Mouse (Mus musculus) 416B (cell line): ENCODE results near the gene Grm8.

Source experiments
- DNase-seq: peaks from one replicate; pipeline ENCODE4 v3.0.0; 2011; ENCODE audit warnings: low read depth

Grm8 gene

GRCm38 (mm10) chr6:28135001-28135401 lies at the start of gene Grm8:
TSS of gene Grm8 (minus strand) at chr6:28135178.
- DNase-seq = no peak

- DNase-seq = no peak
These were observed 35.0 kb upstream of the Grm8 start for GRCm38 (mm10) chr6:28169851-28170539.

DNA sequence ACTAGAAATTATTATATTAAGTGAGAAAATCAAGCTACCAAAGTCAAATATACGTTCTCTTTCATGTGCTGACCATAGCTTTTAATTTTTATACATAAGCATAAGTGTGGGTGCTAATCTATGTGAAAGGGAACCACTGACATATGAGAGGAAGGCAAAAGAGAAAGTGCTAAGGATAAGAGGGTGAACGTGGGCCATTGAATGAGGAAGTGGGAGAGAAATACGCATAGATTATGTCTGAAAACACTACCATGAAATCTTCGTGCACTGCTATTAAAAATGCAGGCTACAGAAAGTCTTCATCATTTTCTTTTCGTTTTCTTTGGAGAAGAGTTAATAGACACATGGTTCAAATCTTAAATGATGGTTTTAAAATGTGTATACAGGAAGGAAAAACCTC lies 25.4 kb upstream of the Grm8 start:
- DNase-seq = no peak

- DNase-seq = no peak
These were observed 11.5 kb upstream of the Grm8 start for GRCm38 (mm10) chr6:28146445-28146844.

- no peak for DNase-seq
These were observed 7.4 kb upstream of the Grm8 start for GRCm38 (mm10) chr6:28142332-28142731.

- peak; percentile 26 for DNase-seq
These were observed 644 bp upstream of the Grm8 start for GRCm38 (mm10) chr6:28135411-28136233.

- DNase-seq = no peak
These were observed 652 bp downstream of the Grm8 start for GRCm38 (mm10) chr6:28134251-28134801.

- DNase-seq = no peak
These were observed 1.5 kb downstream of the Grm8 start for GRCm38 (mm10) chr6:28133206-28134063.

DNA sequence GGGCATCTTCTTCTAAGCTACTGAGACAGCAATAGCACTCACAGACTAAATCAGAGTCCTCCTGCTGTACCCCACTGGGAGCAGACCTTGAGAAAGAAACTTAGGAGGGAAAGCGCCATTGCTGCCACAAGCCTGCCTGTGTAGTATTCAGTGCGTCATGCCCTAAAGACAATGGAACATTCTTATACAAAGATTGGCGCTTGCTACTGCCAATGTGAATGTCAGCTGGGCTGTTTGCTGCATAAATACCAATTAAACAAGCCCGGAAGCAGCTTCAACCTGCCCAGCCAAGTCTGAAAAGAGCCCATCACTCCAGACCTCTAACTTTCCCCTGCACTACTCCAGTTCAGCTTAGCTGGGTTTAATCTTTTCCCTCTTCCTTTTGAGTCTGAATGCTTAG lies 2.9 kb downstream of the Grm8 start:
- DNase-seq = no peak

GRCm38 (mm10) chr6:28128871-28129270 lies 6.1 kb downstream of the Grm8 start:
- DNase-seq = no peak

DNA sequence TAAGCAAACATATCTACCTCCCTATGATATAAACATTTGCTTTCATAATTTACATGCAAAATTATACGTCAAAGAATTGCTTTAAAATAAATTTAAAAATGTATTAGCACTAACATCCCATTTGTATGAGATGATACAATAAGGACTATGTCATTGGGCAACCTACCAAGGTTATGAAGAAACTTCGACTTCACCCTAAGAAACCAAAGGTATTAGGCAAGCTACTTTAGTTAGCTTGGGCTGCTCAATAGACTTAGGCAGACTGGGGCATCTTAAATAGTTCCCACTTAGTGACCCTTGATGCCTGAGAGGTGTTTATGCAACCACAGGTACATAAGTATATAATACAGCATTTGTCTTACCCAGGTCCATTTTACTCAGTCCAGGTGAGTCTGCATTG lies 19.5 kb downstream of the Grm8 start:
- DNase-seq = peak; percentile 4

DNA sequence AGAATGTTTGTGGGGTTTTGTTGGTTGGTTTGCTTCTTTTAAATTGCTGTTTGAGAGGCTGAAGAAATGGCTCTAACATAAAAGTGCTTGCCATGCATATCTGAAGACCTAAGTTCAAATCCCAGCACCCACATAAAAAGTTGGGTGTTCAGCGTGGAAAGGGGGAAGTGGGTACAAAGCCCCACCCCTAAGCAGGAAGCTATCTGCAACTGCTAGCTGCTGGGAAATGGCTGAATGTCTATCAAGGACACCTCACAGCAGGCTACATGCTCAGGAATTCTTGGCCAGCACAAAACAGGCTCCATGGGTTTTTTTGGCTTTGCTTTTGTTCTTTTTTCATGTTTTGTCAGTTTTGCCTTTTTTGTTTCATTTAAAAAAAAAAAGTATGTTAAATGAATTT lies 20.1 kb downstream of the Grm8 start:
- no peak for DNase-seq

DNA sequence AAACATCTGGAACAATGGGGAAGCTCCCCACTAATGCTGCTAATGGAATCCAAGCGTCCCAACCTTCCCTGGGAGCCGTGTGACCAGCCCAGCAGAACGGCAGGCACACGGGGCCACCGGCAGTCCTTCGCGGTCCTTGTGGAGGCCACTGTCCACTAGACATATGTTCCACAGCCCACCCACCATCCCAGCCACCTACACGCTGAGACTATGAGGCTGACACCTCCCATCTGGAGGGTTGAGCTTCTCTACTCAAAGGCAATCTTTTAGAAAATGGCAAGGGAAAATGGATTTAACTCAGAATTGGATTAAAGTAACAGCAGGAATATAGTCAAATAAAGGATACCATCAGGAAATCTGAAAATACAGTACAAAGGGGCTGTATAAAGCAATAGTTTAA lies 23.4 kb downstream of the Grm8 start:
- no peak for DNase-seq

DNA sequence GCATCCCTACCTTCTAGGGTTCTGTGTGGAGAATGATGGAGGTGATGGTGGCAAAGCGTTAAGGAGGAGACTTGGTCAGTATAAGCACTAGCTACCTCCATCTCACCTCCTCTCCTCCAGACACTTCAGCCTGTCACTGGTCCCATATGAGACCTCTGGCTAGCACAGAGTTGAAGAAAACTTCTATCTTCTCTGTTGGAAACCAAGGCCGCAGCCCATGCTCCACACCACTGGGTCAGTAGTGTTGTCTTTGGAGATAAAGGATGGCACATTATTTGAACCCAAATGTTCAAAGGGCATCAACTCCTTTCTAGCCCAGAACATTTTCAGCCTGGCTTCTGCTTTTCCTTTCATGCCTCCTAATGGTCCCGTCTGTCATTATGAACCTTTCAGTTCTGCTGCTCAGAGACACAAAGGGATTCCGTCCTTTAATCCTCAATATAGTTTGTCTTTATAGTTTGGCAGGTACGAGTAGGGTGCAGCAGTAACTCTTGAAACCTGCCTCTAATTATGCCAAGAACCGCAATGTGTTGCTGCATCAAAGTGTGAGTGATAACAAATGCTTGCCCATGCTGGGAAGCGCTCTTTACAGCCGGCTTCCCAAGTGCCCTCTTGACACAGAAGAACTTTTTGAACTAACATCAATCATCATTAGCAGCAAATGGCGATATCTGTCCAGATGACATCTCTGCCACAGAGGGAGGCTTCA lies 32.2 kb downstream of the Grm8 start:
- DNase-seq = no peak

GRCm38 (mm10) chr6:28100001-28100400 lies 35.0 kb downstream of the Grm8 start:
- DNase-seq = no peak

- no peak for DNase-seq
These were observed 42.5 kb downstream of the Grm8 start for GRCm38 (mm10) chr6:28092511-28092910.

DNA sequence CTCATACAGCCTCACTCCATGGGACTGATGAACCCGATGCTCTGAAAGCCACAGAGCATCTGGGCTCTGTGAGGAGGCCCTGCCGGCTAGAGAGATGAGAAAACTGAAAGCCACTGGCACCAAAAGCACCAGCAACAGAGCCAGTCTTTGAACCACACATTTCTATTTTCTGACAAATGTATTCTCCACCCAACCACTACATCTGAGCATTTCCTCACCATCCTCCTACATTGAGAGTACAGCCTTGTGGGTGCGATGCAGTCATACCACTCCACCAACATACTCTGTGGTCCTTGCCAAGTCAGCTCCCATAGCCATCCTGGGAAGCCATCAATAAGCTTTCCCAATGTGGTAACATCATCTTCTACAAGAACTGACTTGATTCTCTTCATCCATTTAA lies 43.1 kb downstream of the Grm8 start:
- no peak for DNase-seq

DNA sequence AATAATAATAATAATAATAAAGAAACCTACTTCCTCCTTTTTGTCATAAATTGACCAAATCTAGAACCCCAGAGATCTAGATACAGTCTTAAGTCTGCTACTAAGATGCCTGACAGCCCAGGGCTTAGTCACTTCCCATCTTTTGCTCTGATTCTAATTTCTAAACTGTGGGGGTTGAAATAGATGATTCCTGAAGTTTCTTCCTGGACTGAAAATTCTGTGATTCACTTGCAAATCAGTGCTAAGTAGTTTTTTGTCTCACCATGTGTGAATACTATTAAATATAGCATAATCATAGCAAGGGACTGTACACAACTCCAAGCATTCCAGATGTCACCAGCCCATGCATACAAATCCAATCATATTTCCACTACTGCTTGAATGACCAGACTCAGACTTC lies 44.0 kb downstream of the Grm8 start:
- DNase-seq = no peak

DNA sequence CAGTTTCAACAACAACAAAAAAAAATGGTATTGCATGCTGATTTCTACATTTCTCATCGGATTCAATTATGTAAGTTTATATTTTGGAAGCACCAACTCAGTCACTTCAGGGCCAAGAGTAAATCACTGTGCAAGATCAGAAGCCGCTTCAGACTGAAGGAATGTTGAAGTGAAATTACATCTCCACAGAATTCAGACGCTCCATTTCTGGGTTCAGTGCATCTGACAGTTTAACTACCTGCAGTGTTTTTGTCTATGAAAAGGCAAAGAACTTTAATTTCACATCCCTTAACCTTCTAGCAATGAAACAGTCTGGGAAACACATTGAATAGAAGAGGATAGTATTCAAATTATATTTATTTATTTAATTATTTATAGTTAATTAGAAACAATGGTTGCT lies 59.4 kb downstream of the Grm8 start:
- no peak for DNase-seq

- DNase-seq = no peak
These were observed 60.5 kb downstream of the Grm8 start for GRCm38 (mm10) chr6:28074470-28074869.

- DNase-seq = no peak
These were observed 83.0 kb downstream of the Grm8 start for GRCm38 (mm10) chr6:28051966-28052365.

- no peak for DNase-seq
These were observed 92.6 kb downstream of the Grm8 start for GRCm38 (mm10) chr6:28042339-28042738.
